Mouse (Mus musculus) stomach, embryonic 16.5 days (tissue): ENCODE data around the gene Slamf7. TPM values are rescaled to one million over a fixed set of nuclear protein-coding genes. Genes with fewer than 3 reads are reported as not detected.

Experiments
- ATAC-seq: fragments of 200-750 bp; cut with Nextera tagmentation; 2 replicates; pipeline ENCODE4 v1.8.0; 2017; ENCODE audit warnings: moderate number of reproducible peaks, moderate TSS enrichment; ENCODE audit not compliant: insufficient read depth, low FRiP score
- H3K27ac ChIP-seq: fragments of 300-500 bp; sonication (generic); 2 replicates; pipeline ENCODE4 v1.5.1; 2014; ENCODE audit warnings: low read length
- H3K27me3 ChIP-seq: fragments of 300-500 bp; sonication (generic); 2 replicates; pipeline ENCODE4 v1.6.1; 2014; ENCODE audit warnings: low read length, control low read depth, mixed read lengths; ENCODE audit not compliant: control insufficient read depth, insufficient read depth
- H3K36me3 ChIP-seq: fragments of 300-500 bp; sonication (generic); 2 replicates; pipeline ENCODE4 v1.6.1; 2014; ENCODE audit warnings: low read length; ENCODE audit not compliant: control insufficient read depth, insufficient read depth
- H3K4me1 ChIP-seq: fragments of 300-500 bp; sonication (generic); 2 replicates; pipeline ENCODE4 v1.6.1; 2014; ENCODE audit warnings: low read length, control low read depth, mixed read lengths; ENCODE audit not compliant: control insufficient read depth, insufficient read depth
- H3K4me2 ChIP-seq: fragments of 300-500 bp; sonication (generic); 2 replicates; pipeline ENCODE4 v1.6.1; 2014; ENCODE audit warnings: low read depth, low read length, mixed read lengths
- H3K4me3 ChIP-seq: fragments of 300-500 bp; sonication (generic); replicated peaks from 2 replicates; pipeline ENCODE4 v1.5.1; 2014; ENCODE audit warnings: mild to moderate bottlenecking, low read length
- H3K9ac ChIP-seq: fragments of 300-500 bp; sonication (generic); 2 replicates; pipeline ENCODE4 v1.6.1; 2014; ENCODE audit warnings: low read length
- H3K9me3 ChIP-seq: fragments of 300-500 bp; sonication (generic); replicated peaks from 2 replicates; pipeline ENCODE4 v1.6.1; 2016; ENCODE audit warnings: low read length, control low read depth; ENCODE audit not compliant: control insufficient read depth
- WGBS: fragments of 180-500 bp; shearing (Covaris S2); extraction: QIAGEN DNeasy Blood & Tissue Kit; methylation state at CpG from one replicate; pipeline ENCODE4 v1.1.7; 2014; 5-methylcytosine and 5-hydroxymethylcytosine counted together
- polyA plus RNA-seq: library from polyadenylated mRNA; unstranded; fragments of >200 nt; fragmentation: Nextera tagmentation; extraction: Ambion mirVana; gene quantifications from 2 replicates; pipeline ENCODE4 v1.2.1, GENCODE M21; 2015

The Slamf7 gene
- polyA plus RNA-seq, 1 experiment from 2014 or later: 0.14 TPM

- Histone ChIP-seq H3K9me3 (no peaks in the 10 kb centered on the region), H3K4me3 (no peak overlapping the region), H3K36me3 (no peaks in the 10 kb centered on the region), H3K4me2 (no peak overlapping the region), H3K9ac (no peak overlapping the region), H3K27me3 (no peaks in the 10 kb centered on the region), H3K4me1 (no peaks in the 10 kb centered on the region), H3K27ac (no peak overlapping the region)
- 82% methylated on average over 5 of the region's 5 CpGs for WGBS
- no peak for ATAC-seq
These were observed 5.1 kb downstream of the Slamf7 start for GRCm38 (mm10) chr1:171647716-171648115.

GRCm38 (mm10) chr1:171646429-171646940 lies 6.3 kb downstream of the Slamf7 start:
- Histone ChIP-seq H3K4me2 (no peak overlapping the region), H3K4me3 (no peak overlapping the region), H3K4me1 (no peaks in the 10 kb centered on the region), H3K36me3 (no peaks in the 10 kb centered on the region), H3K9me3 (no peaks in the 10 kb centered on the region), H3K27ac (no peak overlapping the region), H3K27me3 (no peaks in the 10 kb centered on the region), H3K9ac (no peak overlapping the region)
- ATAC-seq: no peak
- 58% methylated on average over 5 of the region's 5 CpGs for WGBS

GRCm38 (mm10) chr1:171643612-171644011 lies 9.2 kb downstream of the Slamf7 start:
- Histone ChIP-seq H3K27me3 (no peaks in the 10 kb centered on the region), H3K36me3 (no peaks in the 10 kb centered on the region), H3K4me1 (no peaks in the 10 kb centered on the region), H3K9me3 (no peaks in the 10 kb centered on the region), H3K4me3 (no peak overlapping the region), H3K4me2 (no peak overlapping the region), H3K9ac (no peak overlapping the region), H3K27ac (no peak overlapping the region)
- 65% methylated on average over 7 of the region's 7 CpGs for WGBS
- no peak for ATAC-seq

GRCm38 (mm10) chr1:171640796-171641195 lies 12.0 kb downstream of the Slamf7 start:
- no peaks in the 10 kb centered on the region for H3K27me3 ChIP-seq
- no peak overlapping the region for H3K9ac ChIP-seq
- H3K36me3 ChIP-seq: no peaks in the 10 kb centered on the region
- no peaks in the 10 kb centered on the region for H3K4me1 ChIP-seq
- ATAC-seq: no peak
- H3K4me2 ChIP-seq: no peak overlapping the region
- no peak overlapping the region for H3K27ac ChIP-seq
- 96% methylated on average over 6 of the region's 6 CpGs for WGBS
- no peak overlapping the region for H3K4me3 ChIP-seq
- no peaks in the 10 kb centered on the region for H3K9me3 ChIP-seq

- H3K9ac ChIP-seq: no peak overlapping the region
These were observed 14.1 kb downstream of the Slamf7 start for GRCm38 (mm10) chr1:171638686-171639085.

GRCm38 (mm10) chr1:171637101-171637500 lies 15.7 kb downstream of the Slamf7 start:
- no peaks in the 10 kb centered on the region for H3K36me3 ChIP-seq
- no peak overlapping the region for H3K4me2 ChIP-seq
- H3K27ac ChIP-seq: no peak overlapping the region
- H3K9me3 ChIP-seq: no peaks in the 10 kb centered on the region
- ATAC-seq: no peak
- no peak overlapping the region for H3K4me3 ChIP-seq
- H3K4me1 ChIP-seq: no peaks in the 10 kb centered on the region
- 74% methylated on average over 8 of the region's 8 CpGs for WGBS
- H3K9ac ChIP-seq: no peak overlapping the region
- no peaks in the 10 kb centered on the region for H3K27me3 ChIP-seq

More at GRCm38 (mm10) chr1:171638686-171639085, 14.1 kb downstream of the Slamf7 start:
- Histone ChIP-seq H3K4me1 (no peaks in the 10 kb centered on the region), H3K4me2 (no peak overlapping the region), H3K4me3 (no peak overlapping the region), H3K36me3 (no peaks in the 10 kb centered on the region), H3K27ac (no peak overlapping the region), H3K9me3 (no peaks in the 10 kb centered on the region), H3K27me3 (no peaks in the 10 kb centered on the region)
- ATAC-seq: no peak
- 74% methylated on average over 2 of the region's 2 CpGs for WGBS

GRCm38 (mm10) chr1:171635696-171636095 lies 17.1 kb downstream of the Slamf7 start:
- Histone ChIP-seq H3K4me3 (no peak overlapping the region), H3K9ac (no peak overlapping the region), H3K27ac (no peak overlapping the region), H3K36me3 (no peaks in the 10 kb centered on the region), H3K4me2 (no peak overlapping the region), H3K27me3 (no peaks in the 10 kb centered on the region), H3K4me1 (no peaks in the 10 kb centered on the region), H3K9me3 (no peaks in the 10 kb centered on the region)
- 55% methylated on average over 6 of the region's 6 CpGs for WGBS
- no peak for ATAC-seq

GRCm38 (mm10) chr1:171631447-171631846 lies 21.4 kb downstream of the Slamf7 start:
- WGBS: 57% methylated on average over 2 of the region's 2 CpGs
- no peak overlapping the region for H3K27ac ChIP-seq
- no peak overlapping the region for H3K4me3 ChIP-seq
- H3K4me2 ChIP-seq: no peak overlapping the region
- H3K27me3 ChIP-seq: no peaks in the 10 kb centered on the region
- H3K9ac ChIP-seq: no peak overlapping the region
- H3K4me1 ChIP-seq: no peaks in the 10 kb centered on the region
- H3K9me3 ChIP-seq: no peaks in the 10 kb centered on the region
- ATAC-seq: peak; percentile 53; the same call in 1 of the 2 replicates
- no peaks in the 10 kb centered on the region for H3K36me3 ChIP-seq

GRCm38 (mm10) chr1:171630912-171631311 lies 21.9 kb downstream of the Slamf7 start:
- H3K9me3 ChIP-seq: no peaks in the 10 kb centered on the region
- H3K27me3 ChIP-seq: no peaks in the 10 kb centered on the region
- no peak overlapping the region for H3K4me2 ChIP-seq
- no peak overlapping the region for H3K4me3 ChIP-seq
- no peak overlapping the region for H3K27ac ChIP-seq
- WGBS: 73% methylated on average over 4 of the region's 4 CpGs
- ATAC-seq: no peak; the same call in 1 of the 2 replicates
- H3K4me1 ChIP-seq: no peaks in the 10 kb centered on the region
- H3K36me3 ChIP-seq: no peaks in the 10 kb centered on the region
- H3K9ac ChIP-seq: no peak overlapping the region
